Mouse (Mus musculus) cortical plate, adult 2 months (tissue): ENCODE results near the gene 1700016K19Rik.

Source experiments
- CTCF ChIP-seq: fragments of 200-500 bp; IDR thresholded peaks from 2 replicates; pipeline ENCODE4 v1.5.1; 2011; ENCODE audit warnings: mild to moderate bottlenecking, control low read depth, low read length; ENCODE audit not compliant: insufficient read depth; ENCODE audit errors: extremely low read depth
- POLR2A ChIP-seq: fragments of 200-500 bp; IDR thresholded peaks from 2 replicates; pipeline ENCODE4 v1.6.1; 2011; ENCODE audit warnings: mild to moderate bottlenecking, low read length, control low read depth; ENCODE audit not compliant: insufficient read depth; ENCODE audit errors: extremely low read depth

GRCm38 (mm10) chr11:75963730-75964475 is 35.8 kb upstream of the 1700016K19Rik start:
- no peak for TF ChIP-seq CTCF
- no peak for TF ChIP-seq POLR2A
